Mouse (Mus musculus) right cerebral cortex, adult 2 months (tissue): ENCODE data around the gene Fnip2.
"Not testable (repeated sequence)": the region's sequence is repeated elsewhere in the genome, so short reads cannot be mapped to it uniquely, and the experiment has no call there.

Source experiments
- DNase-seq, 2 experiments: peaks; one replicate each; pipeline ENCODE4 v3.0.0; 2021 to 2022; ENCODE audit warnings: low spot score in 2 of 2

Gene Fnip2

GRCm38 (mm10) chr3:79478400-79478799, 89.2 kb downstream of the Fnip2 start:
- no peak for DNase-seq

GRCm38 (mm10) chr3:79475980-79476379, 91.6 kb downstream of the Fnip2 start:
- DNase-seq: no peak

GRCm38 (mm10) chr3:79474911-79475310, 92.7 kb downstream of the Fnip2 start:
- DNase-seq: peak; percentile 43 to 58

GRCm38 (mm10) chr3:79472362-79472761, 95.2 kb downstream of the Fnip2 start:
- DNase-seq: no peak

GRCm38 (mm10) chr3:79469440-79469839, 98.2 kb downstream of the Fnip2 start:
- DNase-seq: no peak

GRCm38 (mm10) chr3:79458651-79459275, 108.8 kb downstream of the Fnip2 start:
- no peak for DNase-seq

- DNase-seq: no peak
Measured at GRCm38 (mm10) chr3:79455761-79456160, 111.8 kb downstream of the Fnip2 start.

- DNase-seq: no peak
Measured at GRCm38 (mm10) chr3:79452696-79453263, 114.8 kb downstream of the Fnip2 start.

GRCm38 (mm10) chr3:79449361-79449760, 118.2 kb downstream of the Fnip2 start:
- DNase-seq: no peak

- DNase-seq: no peak
Measured at GRCm38 (mm10) chr3:79448421-79448820, 119.2 kb downstream of the Fnip2 start.

GRCm38 (mm10) chr3:79446648-79447047, 120.9 kb downstream of the Fnip2 start:
- DNase-seq: not testable (repeated sequence)

GRCm38 (mm10) chr3:79446124-79446523, 121.5 kb downstream of the Fnip2 start:
- no peak for DNase-seq

GRCm38 (mm10) chr3:79445041-79445440, 122.6 kb downstream of the Fnip2 start:
- DNase-seq: no peak

- DNase-seq: no peak
Measured at GRCm38 (mm10) chr3:79443850-79444249, 123.7 kb downstream of the Fnip2 start.

GRCm38 (mm10) chr3:79440976-79441491, 126.6 kb downstream of the Fnip2 start:
- DNase-seq: peak; percentile 53 to 56

GRCm38 (mm10) chr3:79438276-79438675, 129.3 kb downstream of the Fnip2 start:
- no peak for DNase-seq

- peak; percentile 84 to 87 for DNase-seq
Measured at GRCm38 (mm10) chr3:79436186-79436585, 131.4 kb downstream of the Fnip2 start.

GRCm38 (mm10) chr3:79434985-79435384, 132.6 kb downstream of the Fnip2 start:
- DNase-seq: no peak

- DNase-seq: no peak
Measured at GRCm38 (mm10) chr3:79434436-79434835, 133.2 kb downstream of the Fnip2 start.

- DNase-seq: no peak
Measured at GRCm38 (mm10) chr3:79433593-79433992, 134.0 kb downstream of the Fnip2 start.

- no peak for DNase-seq
Measured at GRCm38 (mm10) chr3:79425441-79425840, 142.2 kb downstream of the Fnip2 start.

- no peak for DNase-seq
Measured at GRCm38 (mm10) chr3:79418921-79419320, 148.7 kb downstream of the Fnip2 start.

- no peak for DNase-seq
Measured at GRCm38 (mm10) chr3:79416944-79417680, 150.5 kb downstream of the Fnip2 start.
